Mouse (Mus musculus) adrenal gland, adult 2 months (tissue): ENCODE measurements around the gene Olfr1454. TPM values are rescaled to one million over a fixed set of nuclear protein-coding genes. Genes with fewer than 3 reads are reported as not detected.

ENCODE experiments used
- DNase-seq: peaks from one replicate; pipeline ENCODE4 v3.0.0; 2021
- long read RNA-seq: library from polyadenylated mRNA; stranded (forward); transcript quantifications from one replicate; pipeline ENCODE4 v2.0.0, GENCODE M21; 2021
- polyA plus RNA-seq: library from polyadenylated mRNA; depleted of rRNA; stranded (reverse); fragments of >200 nt; gene quantifications from 2 replicates; pipeline ENCODE4 v1.2.3, GENCODE M21; 2012; rRNA removed
- total RNA-seq, 2 experiments: library from RNA; stranded (reverse); gene quantifications; 2 replicates each; pipeline ENCODE4 v1.2.3; 2021

Gene Olfr1454
- not detected for total RNA-seq
- not detected in 2 replicates for polyA plus RNA-seq
- long read RNA-seq, result 0 reads

GRCm38 (mm10) chr19:13060310-13060709 lies at the start of gene Olfr1454:
Gene Olfr1454 (plus strand): TSS chr19:13060610.
- DNase-seq, result no peak

GRCm38 (mm10) chr19:13028227-13028626 lies 32.2 kb upstream of the Olfr1454 start, which contains the start of gene Olfr1453:
Gene Olfr1453 (minus strand): TSS chr19:13028327.
- DNase-seq, result no peak

- no peak for DNase-seq
These were observed 33.5 kb downstream of the Olfr1454 start for GRCm38 (mm10) chr19:13093908-13094307.

GRCm38 (mm10) chr19:13097791-13098190 lies 37.4 kb downstream of the Olfr1454 start, which contains the start of gene Olfr1457:
Gene Olfr1457 (minus strand): TSS chr19:13097891.
- DNase-seq, result no peak

GRCm38 (mm10) chr19:13106675-13107074 lies 46.3 kb downstream of the Olfr1454 start, which contains the start of gene Olfr1458:
Gene Olfr1458 (minus strand): TSS chr19:13106775.
- DNase-seq, result no peak

Other genes starting within 250 kb of the Olfr1454 start
- gene Gm5244, start 213.9 kb upstream of the Olfr1454 start, total RNA-seq, result not detected
- not detected in 2 replicates for gene Gm5244, start 213.9 kb upstream of the Olfr1454 start, polyA plus RNA-seq
- not detected for gene Olfr1444, start 203.3 kb upstream of the Olfr1454 start, total RNA-seq
- not detected in 2 replicates for gene Olfr1444, start 203.3 kb upstream of the Olfr1454 start, polyA plus RNA-seq
- not detected for gene Olfr1445, start 176.8 kb upstream of the Olfr1454 start, total RNA-seq
- gene Olfr1445, start 176.8 kb upstream of the Olfr1454 start, polyA plus RNA-seq, result not detected in 2 replicates
- not detected for gene Olfr1446, start 167.1 kb upstream of the Olfr1454 start, total RNA-seq
- gene Olfr1446, start 167.1 kb upstream of the Olfr1454 start, polyA plus RNA-seq, result not detected in 2 replicates
- gene Olfr1447, start 156.9 kb upstream of the Olfr1454 start, total RNA-seq, result not detected
- gene Olfr1447, start 156.9 kb upstream of the Olfr1454 start, polyA plus RNA-seq, result not detected in 2 replicates
- gene Olfr1448, start 136.2 kb upstream of the Olfr1454 start, total RNA-seq, result not detected
- gene Olfr1448, start 136.2 kb upstream of the Olfr1454 start, polyA plus RNA-seq, result not detected in 2 replicates
- gene Olfr1449, start 129.8 kb upstream of the Olfr1454 start, total RNA-seq, result not detected
- gene Olfr1449, start 129.8 kb upstream of the Olfr1454 start, polyA plus RNA-seq, result not detected in 2 replicates
- not detected for gene Olfr1450, start 110.4 kb upstream of the Olfr1454 start, total RNA-seq
- not detected in 2 replicates for gene Olfr1450, start 110.4 kb upstream of the Olfr1454 start, polyA plus RNA-seq
- not detected for gene Olfr1451, start 65.6 kb upstream of the Olfr1454 start, total RNA-seq
- gene Olfr1451, start 65.6 kb upstream of the Olfr1454 start, polyA plus RNA-seq, result not detected in 2 replicates
- not detected for gene Olfr1453, start 32.3 kb upstream of the Olfr1454 start, total RNA-seq
- gene Olfr1453, start 32.3 kb upstream of the Olfr1454 start, polyA plus RNA-seq, result not detected in 2 replicates
- gene Olfr1457, start 37.3 kb downstream of the Olfr1454 start, total RNA-seq, result not detected
- not detected in 2 replicates for gene Olfr1457, start 37.3 kb downstream of the Olfr1454 start, polyA plus RNA-seq
- not detected for gene Olfr1458, start 46.2 kb downstream of the Olfr1454 start, total RNA-seq
- gene Olfr1458, start 46.2 kb downstream of the Olfr1454 start, polyA plus RNA-seq, result not detected in 2 replicates
- gene Olfr1459, start 88.9 kb downstream of the Olfr1454 start, total RNA-seq, result under 1 TPM; 0.03 to 0.06 TPM
- not detected in 2 replicates for gene Olfr1459, start 88.9 kb downstream of the Olfr1454 start, polyA plus RNA-seq
- gene Olfr1461, start 102.4 kb downstream of the Olfr1454 start, total RNA-seq, result not detected
- not detected in 2 replicates for gene Olfr1461, start 102.4 kb downstream of the Olfr1454 start, polyA plus RNA-seq
- gene Olfr1462, start 125.1 kb downstream of the Olfr1454 start, total RNA-seq, result not detected
- not detected in 2 replicates for gene Olfr1462, start 125.1 kb downstream of the Olfr1454 start, polyA plus RNA-seq
- not detected for gene Olfr1463, start 170.7 kb downstream of the Olfr1454 start, total RNA-seq
- not detected in 2 replicates for gene Olfr1463, start 170.7 kb downstream of the Olfr1454 start, polyA plus RNA-seq